Mouse (Mus musculus) central nervous system, embryonic 14 days (tissue): ENCODE results near the gene Ap2a1. TPM values are rescaled to one million over a fixed set of nuclear protein-coding genes. Genes with fewer than 3 reads are reported as not detected.

Experiments
- polyA plus RNA-seq: library from polyadenylated mRNA; depleted of rRNA; stranded (reverse); fragments of >200 nt; gene quantifications from 2 replicates; pipeline ENCODE4 v1.2.3, GENCODE M21; 2012; rRNA removed

Ap2a1 gene
- 135 and 148 TPM in 2 replicates for polyA plus RNA-seq

DNA sequence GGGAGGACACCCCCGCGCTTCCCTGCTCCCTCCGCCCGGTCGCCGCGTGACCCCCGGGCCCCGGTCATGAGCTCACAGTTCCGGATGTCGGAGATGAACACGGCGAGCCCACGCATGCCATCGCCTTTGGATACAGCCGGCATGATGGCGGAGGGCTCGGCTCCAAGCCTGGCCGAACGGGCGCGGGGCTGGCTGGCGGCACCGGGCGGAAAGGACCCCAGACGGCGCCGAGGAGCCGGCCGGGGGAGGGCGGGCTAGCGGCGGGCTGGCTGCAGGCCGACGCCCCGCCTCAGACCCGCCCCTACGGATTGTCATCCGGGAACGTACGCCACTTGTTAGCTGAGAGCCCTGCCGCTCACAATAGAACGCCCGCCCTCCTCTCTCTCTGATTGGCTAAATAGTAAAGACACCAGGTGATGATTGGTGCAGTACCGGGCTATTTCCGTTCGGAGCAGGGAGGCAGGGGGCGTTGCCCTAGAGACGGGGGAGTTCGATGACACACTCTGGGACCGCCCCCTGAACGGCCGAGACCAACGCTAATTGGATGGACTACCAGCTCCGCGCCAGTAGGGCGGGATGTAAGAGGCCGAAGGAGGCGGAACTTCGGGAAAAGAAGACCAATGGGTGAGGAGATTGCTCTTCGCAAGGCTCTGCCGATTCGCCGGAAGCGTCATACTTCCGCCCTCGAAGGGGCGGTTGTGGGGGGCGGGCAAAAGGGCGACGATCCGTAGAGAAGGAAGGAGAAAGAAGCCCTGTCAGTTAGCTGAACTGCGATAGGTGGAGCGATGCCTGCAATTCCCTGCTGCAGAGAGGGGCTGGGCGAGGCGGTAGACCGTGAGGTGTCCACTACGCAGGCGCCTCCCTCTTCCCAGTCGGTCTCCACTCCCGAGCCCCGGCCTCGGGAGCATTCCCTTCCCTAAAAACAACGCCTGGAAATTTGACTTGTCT is at the start of gene Ap2a1:
Ap2a1 (minus strand) TSS at position 293 of the 948 bp plus-strand sequence.

GRCm38 (mm10) chr7:44974383-44975116 is 45.3 kb upstream of the Ap2a1 start, which contains the start of gene Cpt1c:
Gene Cpt1c (minus strand): TSS chr7:44974851.

DNA sequence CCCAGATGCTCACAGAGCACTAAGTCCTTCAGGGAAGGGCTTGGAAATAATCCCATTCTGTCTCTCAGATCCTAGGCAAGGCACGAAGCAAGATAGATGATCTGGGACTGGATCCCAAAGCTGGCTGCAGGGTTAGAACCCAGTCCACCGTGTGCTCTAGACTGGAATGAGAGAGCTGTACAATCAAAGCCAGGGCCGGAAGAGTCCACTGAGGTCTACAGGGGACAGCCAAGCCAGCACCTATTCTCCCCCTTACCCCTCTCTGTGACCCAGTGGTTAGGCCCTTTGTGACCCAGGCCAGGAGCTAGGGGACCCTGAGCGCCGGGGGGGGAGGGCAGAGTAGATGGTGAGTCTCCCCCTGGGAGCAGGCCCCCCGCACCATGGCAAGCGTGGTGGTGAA is 13.6 kb upstream of the Ap2a1 start, which contains the start of gene Tsks:
Tsks (plus strand) TSS at position 301 of the 400 bp plus-strand sequence.

DNA sequence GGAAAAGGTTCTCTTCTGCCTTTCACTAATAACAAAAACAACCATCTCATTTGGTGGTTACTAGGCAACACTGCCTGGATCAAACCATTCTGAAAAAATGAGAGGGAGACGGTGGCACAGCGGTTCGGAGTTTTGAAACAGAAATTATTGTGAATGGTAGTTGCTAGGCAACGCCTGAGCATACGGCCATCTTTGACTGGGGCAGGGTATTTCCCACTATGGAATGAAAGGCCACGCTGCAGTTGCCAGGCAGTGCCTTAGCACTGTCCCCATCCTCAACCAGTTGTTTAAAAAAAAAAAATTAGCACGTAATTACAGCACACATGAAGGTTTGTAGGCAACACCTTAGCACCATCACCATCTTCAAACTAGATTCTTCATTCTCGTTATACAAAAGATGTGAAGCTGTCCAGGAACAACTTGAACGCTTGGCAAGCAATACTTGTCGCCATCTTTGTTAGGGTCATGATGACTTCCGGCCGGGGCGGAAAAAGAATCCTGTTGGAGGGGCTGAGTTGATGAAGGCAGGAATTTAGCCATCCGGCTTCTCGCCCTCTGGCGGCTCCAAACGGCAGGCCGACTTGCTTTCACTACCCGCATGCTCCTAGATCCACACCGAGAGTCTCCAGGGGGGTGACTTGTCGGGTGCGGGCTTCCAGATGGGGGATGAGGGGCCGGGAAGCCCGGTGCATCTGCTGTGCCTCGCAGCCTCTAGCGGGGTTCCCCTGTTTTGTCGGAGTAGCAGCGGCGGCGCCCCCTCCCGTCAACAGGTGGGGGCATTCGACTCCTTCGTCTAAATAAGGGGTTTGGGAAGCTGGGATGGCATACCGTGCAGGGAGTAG is 33.5 kb downstream of the Ap2a1 start, which contains the start of gene Fuz:
Fuz (plus strand) TSS at position 487 of the 842 bp plus-strand sequence.

DNA sequence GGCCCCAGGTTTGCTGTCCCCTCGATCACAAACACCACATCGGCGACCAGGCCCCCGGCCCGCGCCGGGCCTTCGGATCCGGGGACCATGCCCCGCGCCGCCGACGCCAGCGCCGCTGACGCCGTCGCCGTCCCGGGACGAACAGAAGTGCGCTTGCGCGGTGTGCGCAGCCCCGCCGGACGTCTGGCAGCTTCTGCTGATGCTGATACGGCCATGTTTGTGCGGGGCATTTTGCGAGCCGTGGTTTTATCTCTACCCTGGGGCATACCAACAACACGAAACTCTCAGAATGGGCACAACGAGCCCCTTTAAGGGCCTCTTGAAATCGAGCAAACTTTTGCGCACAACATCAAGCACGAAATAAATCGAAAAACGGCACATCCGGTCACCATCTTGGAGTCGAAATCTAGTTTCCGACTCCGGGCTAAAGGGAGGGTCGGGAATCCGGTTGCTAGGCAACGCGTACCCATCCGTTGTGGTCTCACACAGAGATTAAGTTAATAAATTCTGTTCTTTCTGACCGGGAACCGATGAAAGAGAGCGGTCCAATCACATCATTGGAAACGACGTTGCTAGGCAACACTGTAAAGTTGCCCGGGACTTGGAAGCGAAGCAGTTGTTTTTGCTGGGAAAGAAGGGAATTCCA is 36.9 kb downstream of the Ap2a1 start, which contains the start of gene Med25:
Med25 (minus strand) TSS at position 437 of the 646 bp plus-strand sequence.

GRCm38 (mm10) chr7:44869697-44870528 is 59.4 kb downstream of the Ap2a1 start, which contains the start of gene Ptov1:
Gene Ptov1 (minus strand): TSS chr7:44869788.

DNA sequence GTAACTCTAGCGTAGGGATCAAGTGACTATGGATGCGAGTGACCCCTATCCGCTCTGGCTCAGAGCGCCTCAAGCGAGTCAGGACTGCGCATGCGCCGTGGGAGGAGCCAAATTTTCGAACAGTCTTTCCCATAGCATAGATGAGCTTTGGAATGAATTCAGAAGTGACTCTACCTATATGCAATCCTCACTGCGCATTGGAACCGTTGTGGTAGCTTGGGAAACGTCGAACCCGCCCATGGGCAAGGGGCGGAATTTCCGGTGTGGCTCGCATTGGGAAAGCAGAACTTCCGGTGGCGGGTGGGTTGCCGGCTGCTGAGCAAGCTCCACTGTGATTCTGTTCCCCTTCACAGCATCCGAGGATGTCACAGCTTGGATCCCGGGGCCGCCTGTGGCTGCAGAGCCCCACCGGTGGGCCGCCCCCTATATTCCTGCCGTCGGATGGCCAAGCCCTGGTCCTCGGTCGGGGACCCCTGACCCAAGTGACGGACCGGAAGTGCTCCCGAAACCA is 72.2 kb downstream of the Ap2a1 start, which contains the start of gene Pnkp:
Pnkp (plus strand) TSS at position 98 of the 511 bp plus-strand sequence.

Other genes with a start within 250 kb of the Ap2a1 start
- not detected in 2 replicates for gene Izumo2, start 220.8 kb downstream of the Ap2a1 start, polyA plus RNA-seq
- gene Vrk3, start 181.1 kb downstream of the Ap2a1 start, polyA plus RNA-seq = 35.3 and 40.3 TPM in 2 replicates
- 0.84 and 1.0 TPM in 2 replicates for gene Zfp473, start 178.4 kb downstream of the Ap2a1 start, polyA plus RNA-seq
- gene Nup62, start 113.4 kb downstream of the Ap2a1 start, polyA plus RNA-seq = 72.4 and 77.2 TPM in 2 replicates
- gene Il4i1, start 113.1 kb downstream of the Ap2a1 start, polyA plus RNA-seq = 0.54 and 0.94 TPM in 2 replicates
- gene Atf5, start 112.8 kb downstream of the Ap2a1 start, polyA plus RNA-seq = 27.3 and 31.7 TPM in 2 replicates
- 124 and 138 TPM in 2 replicates for gene Akt1s1, start 80.5 kb downstream of the Ap2a1 start, polyA plus RNA-seq
- 94.9 and 108 TPM in 2 replicates for gene Tbc1d17, start 80.4 kb downstream of the Ap2a1 start, polyA plus RNA-seq
- 37.0 and 37.3 TPM in 2 replicates for gene Pnkp, start 72.4 kb downstream of the Ap2a1 start, polyA plus RNA-seq
- gene Ptov1, start 59.7 kb downstream of the Ap2a1 start, polyA plus RNA-seq = 775 and 803 TPM in 2 replicates
- gene Med25, start 36.8 kb downstream of the Ap2a1 start, polyA plus RNA-seq = 175 and 202 TPM in 2 replicates
- 33.8 and 34.7 TPM in 2 replicates for gene Fuz, start 33.4 kb downstream of the Ap2a1 start, polyA plus RNA-seq
- 0.04 and 0.23 TPM in 2 replicates for gene Tsks, start 13.7 kb upstream of the Ap2a1 start, polyA plus RNA-seq
- gene Cpt1c, start 45.4 kb upstream of the Ap2a1 start, polyA plus RNA-seq = 110 and 111 TPM in 2 replicates
- gene Prmt1, start 57.1 kb upstream of the Ap2a1 start, polyA plus RNA-seq = 763 and 875 TPM in 2 replicates
- 131 and 137 TPM in 2 replicates for gene Irf3, start 68.2 kb upstream of the Ap2a1 start, polyA plus RNA-seq
- 31.9 and 33.7 TPM in 2 replicates for gene Bcl2l12, start 69.2 kb upstream of the Ap2a1 start, polyA plus RNA-seq
- gene Scaf1, start 86.9 kb upstream of the Ap2a1 start, polyA plus RNA-seq = 117 and 120 TPM in 2 replicates
- gene Rras, start 88.5 kb upstream of the Ap2a1 start, polyA plus RNA-seq = 18.7 and 27.8 TPM in 2 replicates
- gene Prr12, start 123.4 kb upstream of the Ap2a1 start, polyA plus RNA-seq = 19.6 and 25.2 TPM in 2 replicates
- gene Nosip, start 132.9 kb upstream of the Ap2a1 start, polyA plus RNA-seq = 88.9 and 93.3 TPM in 2 replicates
- gene Prrg2, start 133.2 kb upstream of the Ap2a1 start, polyA plus RNA-seq = 24.3 and 28.4 TPM in 2 replicates
- gene Rcn3, start 162.7 kb upstream of the Ap2a1 start, polyA plus RNA-seq = 110 and 224 TPM in 2 replicates
- gene Fcgrt, start 174.4 kb upstream of the Ap2a1 start, polyA plus RNA-seq = 15.9 and 27.0 TPM in 2 replicates
- gene Rps11, start 194.9 kb upstream of the Ap2a1 start, polyA plus RNA-seq = 611 and 637 TPM in 2 replicates
- 2,227 and 2,905 TPM in 2 replicates for gene Rpl13a, start 199.3 kb upstream of the Ap2a1 start, polyA plus RNA-seq
- 0.25 TPM in 2 replicates for gene Gm45713, start 206.7 kb upstream of the Ap2a1 start, polyA plus RNA-seq
- 7.7 and 10.8 TPM in 2 replicates for gene Flt3l, start 206.9 kb upstream of the Ap2a1 start, polyA plus RNA-seq
- gene Pih1d1, start 224.8 kb upstream of the Ap2a1 start, polyA plus RNA-seq = 129 and 134 TPM in 2 replicates
- 31.8 and 33.0 TPM in 2 replicates for gene Aldh16a1, start 225.1 kb upstream of the Ap2a1 start, polyA plus RNA-seq
- gene Slc17a7, start 234.5 kb upstream of the Ap2a1 start, polyA plus RNA-seq = 12.2 and 25.0 TPM in 2 replicates